ENCODE assay signal across 22 mouse cellular contexts in genomic region chr5:78945702-78946101, GRCm38 (mm10).
"Had no signal": no experiment of that assay in that cellular context is flagged by ENCODE, and none has a peak within 500 bp of the region (broad histone marks: within the 10 kb centered on the region; RNA-seq: fewer than 3 reads in every experiment).

No protein-coding gene starts in this region.

- ATAC-seq: hindbrain, embryonic 16.5 days; hindbrain, postnatal 0 days; inflammation-experienced regulatory T-cells, adult 6 months; intestine, embryonic 15.5 days; intestine, embryonic 16.5 days; intestine, postnatal 0 days had no signal

- DNase-seq: heart, postnatal 10 days; heart, postnatal 14 days; heart, postnatal 36 days; heart, postnatal 4 days; kidney, adult 11 months; kidney, adult 18-20 months; kidney, adult 2 months; kidney, adult 8-10 months; kidney, adult 9 months; kidney, postnatal 10 days; kidney, postnatal 14 days; kidney, postnatal 25 days; kidney, postnatal 36 days; kidney, postnatal 4 days; layer of hippocampus, adult 9-11 months; layer of hippocampus, postnatal 36 days had no signal
